ENCODE assay signal across 17 mouse cellular contexts in the genomic region with DNA sequence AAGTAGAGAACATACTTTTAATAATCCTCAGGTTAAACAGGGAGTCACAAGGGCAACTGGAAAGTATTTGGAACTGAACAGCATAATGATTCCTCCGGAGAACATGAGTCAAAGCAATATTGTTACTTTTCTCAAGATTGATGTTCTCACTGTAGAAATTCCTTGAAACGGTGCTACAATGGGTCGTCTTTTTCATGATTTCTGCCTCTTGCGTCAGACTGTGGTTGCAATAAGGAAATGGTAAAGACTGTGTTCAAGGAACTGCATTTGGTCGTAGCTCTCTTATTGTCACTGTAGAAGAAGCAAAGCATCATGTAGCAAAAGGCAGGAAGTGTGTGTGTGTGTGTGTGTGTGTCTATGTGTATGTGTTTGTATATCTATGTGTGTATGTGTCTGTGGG.
DNase-seq lines count a peak whose midpoint lies in the region; ATAC-seq lines count a peak whose summit lies in the region.
"Had no signal": no experiment of that assay in that cellular context is flagged by ENCODE, and none has a peak within 500 bp of the region (broad histone marks: within the 10 kb centered on the region; RNA-seq: fewer than 3 reads in every experiment).

No protein-coding gene starts in this region.

- ATAC-seq in granulocyte monocyte progenitor cell, adult 5-6 weeks (replicated peaks; ENCODE audit: poor library complexity, severe bottlenecking), result peak; percentile 98
- peak; percentile 82 for ATAC-seq in monocyte, adult 5-6 weeks (replicated peaks; ENCODE audit: insufficient number of reproducible peaks, low FRiP score, low TSS enrichment, poor library complexity, severe bottlenecking)
- ATAC-seq in hindbrain, embryonic 14.5 days (ENCODE audit: low FRiP score), result no peak
- no peak for ATAC-seq in midbrain, embryonic 16.5 days

- no peak overlapping the region for H3K4me2 ChIP-seq in hindbrain, embryonic 14.5 days (replicated peaks)
- no peak overlapping the region for H3K4me2 ChIP-seq in midbrain, embryonic 16.5 days (ENCODE audit: low read length)
- H3K4me2 ChIP-seq: heart, embryonic 12.5 days; neural tube, embryonic 13.5 days had no signal

- no peaks in the 10 kb centered on the region for H3K27me3 ChIP-seq in hindbrain, embryonic 14.5 days (ENCODE audit: control insufficient read depth, insufficient read depth, low read length)
- no peaks in the 10 kb centered on the region for H3K27me3 ChIP-seq in midbrain, embryonic 16.5 days (ENCODE audit: control insufficient read depth, insufficient read depth, low read depth, low read length)
- H3K27me3 ChIP-seq: heart, embryonic 12.5 days; neural tube, embryonic 13.5 days had no signal

- no peak overlapping the region for H3K27ac ChIP-seq in hindbrain, embryonic 14.5 days
- no peak overlapping the region for H3K27ac ChIP-seq in midbrain, embryonic 16.5 days (ENCODE audit: low read length)
- H3K27ac ChIP-seq: neural tube, embryonic 13.5 days had no signal

- no peaks in the 10 kb centered on the region for H3K36me3 ChIP-seq in hindbrain, embryonic 14.5 days (replicated peaks; ENCODE audit: control insufficient read depth, insufficient read depth)
- no peaks in the 10 kb centered on the region for H3K36me3 ChIP-seq in midbrain, embryonic 16.5 days (ENCODE audit: control insufficient read depth, insufficient read depth, low read length)
- H3K36me3 ChIP-seq: heart, embryonic 12.5 days; neural tube, embryonic 13.5 days had no signal

- peak; percentile 55 for DNase-seq in CD4-positive helper T cell, adult 2 months (ENCODE audit: low read depth, low spot score)
- peak; percentile 71 for DNase-seq in MN1 (ENCODE audit: low spot score)
- no peak for DNase-seq in hindbrain, embryonic 14.5 days (ENCODE audit: low spot score)
- no peak for DNase-seq in gastrocnemius, adult 8-10 months (ENCODE audit: low spot score in 2 of 2)
- no peak for DNase-seq in heart, postnatal 14 days
- DNase-seq: adrenal gland, adult 2 months; cerebellum, adult 2 months; heart, postnatal 36 days; layer of hippocampus, postnatal 36 days; lung, adult 2 months; right cerebral cortex, postnatal 25 days; thymus, postnatal 36 days had no signal

- no peak overlapping the region for H3K4me3 ChIP-seq in hindbrain, embryonic 14.5 days (replicated peaks; ENCODE audit: low read length)
- H3K4me3 ChIP-seq in midbrain, embryonic 16.5 days (ENCODE audit: low read depth, low read length), result no peak overlapping the region
- H3K4me3 ChIP-seq: heart, embryonic 12.5 days; neural tube, embryonic 13.5 days had no signal

- no peak overlapping the region for H3K9ac ChIP-seq in hindbrain, embryonic 14.5 days
- H3K9ac ChIP-seq in midbrain, embryonic 16.5 days (ENCODE audit: low read depth, low read length), result no peak overlapping the region
- H3K9ac ChIP-seq: heart, embryonic 12.5 days; neural tube, embryonic 13.5 days had no signal

- no peaks in the 10 kb centered on the region for H3K4me1 ChIP-seq in hindbrain, embryonic 14.5 days (replicated peaks; ENCODE audit: control insufficient read depth, insufficient read depth, low read length)
- no peaks in the 10 kb centered on the region for H3K4me1 ChIP-seq in midbrain, embryonic 16.5 days (ENCODE audit: control insufficient read depth, insufficient read depth, low read length)
- H3K4me1 ChIP-seq: heart, embryonic 12.5 days; neural tube, embryonic 13.5 days had no signal

- intact Hi-C loops in heart, postnatal 14 days (cut with DNase I), result no loop called here

- WGBS in hindbrain, embryonic 14.5 days, result 74% methylated on average over 5 of the region's 5 CpGs
- 84% methylated on average over 5 of the region's 5 CpGs for WGBS in midbrain, embryonic 16.5 days

- peaks cover 10% of the 10 kb centered on the region; the same call in 1 of the 2 replicates for H3K9me3 ChIP-seq in hindbrain, embryonic 14.5 days (ENCODE audit: control insufficient read depth, low read length)
- peaks cover 4% of the 10 kb centered on the region; the same call in 1 of the 2 replicates for H3K9me3 ChIP-seq in midbrain, embryonic 16.5 days (replicated peaks; ENCODE audit: control insufficient read depth, low read length, poor library complexity, severe bottlenecking)

Comparison
In these comparisons a context has a peak if more than half of its experiments do, and no peak if none do; other contexts are left out.
1. DNase-seq: peak in CD4-positive helper T cell, adult 2 months (single experiment) and MN1 (single experiment); none in hindbrain, embryonic 14.5 days (single experiment), gastrocnemius, adult 8-10 months (0 of 2) and heart, postnatal 14 days (0 of 2).
2. ATAC-seq: peak in granulocyte monocyte progenitor cell, adult 5-6 weeks (single experiment) and monocyte, adult 5-6 weeks (single experiment); none in hindbrain, embryonic 14.5 days (single experiment) and midbrain, embryonic 16.5 days (single experiment).